Mouse (Mus musculus): ENCODE results near the gene Tspyl2. TPM values are rescaled to one million over a fixed set of nuclear protein-coding genes. Genes with fewer than 3 reads are reported as not detected.

Gene Tspyl2
- polyA plus RNA-seq (2015; fragmentation: Illumina TruSeq; extraction: RNeasy Lipid Tissue Mini Kit (QIAGEN cat#74804); ENCODE audit: low read depth, low replicate concordance): 124 TPM

GRCm38 (mm10) chrX:152342358-152342901, at the start of gene Tspyl2:
TSS of gene Tspyl2 (minus strand) at chrX:152342425.

GRCm38 (mm10) chrX:152368397-152369273, 26.4 kb upstream of the Tspyl2 start, which contains the start of gene Gpr173:
TSS of gene Gpr173 (minus strand) at chrX:152368704.

GRCm38 (mm10) chrX:152326996-152327688, 15.1 kb downstream of the Tspyl2 start, which contains the start of gene Kantr:
TSS of gene Kantr (minus strand) at chrX:152327495.

Other genes with a start within 250 kb of the Tspyl2 start
- 75.6 TPM for gene Iqsec2, start 198.2 kb downstream of the Tspyl2 start, polyA plus RNA-seq (2015; fragmentation: Illumina TruSeq; extraction: RNeasy Lipid Tissue Mini Kit (QIAGEN cat#74804); ENCODE audit: low read depth, low replicate concordance)
- gene Kdm5c, start 109.4 kb downstream of the Tspyl2 start, polyA plus RNA-seq (2015; fragmentation: Illumina TruSeq; extraction: RNeasy Lipid Tissue Mini Kit (QIAGEN cat#74804); ENCODE audit: low read depth, low replicate concordance): 22.7 TPM
- gene Kantr, start 14.9 kb downstream of the Tspyl2 start, polyA plus RNA-seq (2015; fragmentation: Illumina TruSeq; extraction: RNeasy Lipid Tissue Mini Kit (QIAGEN cat#74804); ENCODE audit: low read depth, low replicate concordance): 33.3 TPM
- 11.5 TPM for gene Gpr173, start 26.3 kb upstream of the Tspyl2 start, polyA plus RNA-seq (2015; fragmentation: Illumina TruSeq; extraction: RNeasy Lipid Tissue Mini Kit (QIAGEN cat#74804); ENCODE audit: low read depth, low replicate concordance)
- not detected for gene Cldn34a, start 220.9 kb upstream of the Tspyl2 start, polyA plus RNA-seq (2015; fragmentation: Illumina TruSeq; extraction: RNeasy Lipid Tissue Mini Kit (QIAGEN cat#74804); ENCODE audit: low read depth, low replicate concordance)

All from brain, adult 10 weeks (tissue).